Mouse (Mus musculus): ENCODE measurements at regions not wholly inside any gene's neighbourhood (a gene's known extent, or its start where the extent isn't known, plus 50 kb on each side); places are given as distances from the start of the nearest gene placed in this dataset.

DNA sequence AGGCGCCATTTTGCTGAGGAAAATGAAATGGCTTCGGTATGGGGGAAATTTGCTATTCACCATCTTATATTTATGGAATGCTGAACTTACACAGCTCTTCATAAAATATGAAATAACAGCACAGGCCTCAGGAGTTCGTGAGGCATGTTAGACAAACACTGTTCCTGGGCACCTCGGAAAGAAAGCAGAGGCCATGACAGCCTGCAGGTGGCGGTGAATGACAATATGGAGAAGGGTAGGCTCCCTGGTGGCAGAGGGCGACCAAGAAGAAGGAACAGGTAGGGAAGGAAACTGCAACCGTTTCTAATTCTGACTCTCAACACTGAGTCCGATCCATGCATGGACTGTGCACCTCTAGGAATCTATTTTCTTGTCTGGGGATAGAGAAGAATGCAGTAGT lies 553.6 kb upstream of the Tmpo start:
- no peak for DNase-seq (ENCODE audit: low spot score in 2 of 2)

DNA sequence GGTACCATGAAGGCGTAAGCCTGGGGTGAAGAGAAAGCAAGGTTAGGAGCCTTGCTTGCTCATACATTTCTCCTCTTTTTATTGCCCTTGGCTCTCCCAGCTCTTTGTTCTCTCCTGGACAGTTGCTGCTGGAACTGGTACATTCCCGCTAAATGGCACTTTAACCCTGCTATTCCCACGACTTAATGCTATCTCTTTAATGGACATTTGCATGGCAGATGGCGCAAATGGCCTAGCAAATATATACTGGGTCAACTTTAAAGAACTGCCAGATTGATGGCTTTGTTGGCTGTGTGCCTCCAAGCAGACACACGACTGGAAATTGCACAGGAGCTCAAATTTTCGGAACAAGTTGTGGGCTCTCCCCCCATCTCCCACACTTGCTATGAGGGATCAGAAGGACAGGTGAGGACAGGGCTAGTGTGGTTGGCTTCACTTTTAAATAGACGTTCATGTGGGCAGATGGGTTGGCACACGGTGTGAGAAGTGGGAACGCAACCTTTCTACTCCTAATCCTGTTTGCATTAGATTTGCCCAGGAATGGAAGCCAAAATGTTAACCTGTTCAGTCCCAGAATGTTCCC lies 551.0 kb upstream of the Tmpo start:
- DNase-seq (ENCODE audit: low spot score in 2 of 2), result no peak

DNA sequence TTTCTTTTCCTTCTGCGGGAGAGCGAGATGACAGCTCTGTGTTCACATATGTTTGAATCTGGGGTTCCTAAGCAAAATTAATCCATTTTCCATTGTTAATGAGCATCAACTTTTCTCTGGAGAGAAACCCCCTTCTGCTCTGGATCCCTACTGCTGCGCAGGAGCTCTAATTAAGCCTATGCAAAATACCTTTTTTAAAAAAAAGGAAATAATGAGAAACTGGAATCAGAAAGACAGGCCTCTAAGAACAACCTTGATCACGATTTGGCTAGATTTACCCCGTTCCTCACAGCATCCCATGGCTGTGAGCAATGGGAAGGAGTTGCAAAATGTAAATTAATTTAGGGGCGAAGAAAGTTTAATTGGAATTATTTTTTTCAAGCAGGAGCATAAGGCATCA lies 548.9 kb upstream of the Tmpo start:
- no peak for DNase-seq (ENCODE audit: low spot score in 2 of 2)

DNA sequence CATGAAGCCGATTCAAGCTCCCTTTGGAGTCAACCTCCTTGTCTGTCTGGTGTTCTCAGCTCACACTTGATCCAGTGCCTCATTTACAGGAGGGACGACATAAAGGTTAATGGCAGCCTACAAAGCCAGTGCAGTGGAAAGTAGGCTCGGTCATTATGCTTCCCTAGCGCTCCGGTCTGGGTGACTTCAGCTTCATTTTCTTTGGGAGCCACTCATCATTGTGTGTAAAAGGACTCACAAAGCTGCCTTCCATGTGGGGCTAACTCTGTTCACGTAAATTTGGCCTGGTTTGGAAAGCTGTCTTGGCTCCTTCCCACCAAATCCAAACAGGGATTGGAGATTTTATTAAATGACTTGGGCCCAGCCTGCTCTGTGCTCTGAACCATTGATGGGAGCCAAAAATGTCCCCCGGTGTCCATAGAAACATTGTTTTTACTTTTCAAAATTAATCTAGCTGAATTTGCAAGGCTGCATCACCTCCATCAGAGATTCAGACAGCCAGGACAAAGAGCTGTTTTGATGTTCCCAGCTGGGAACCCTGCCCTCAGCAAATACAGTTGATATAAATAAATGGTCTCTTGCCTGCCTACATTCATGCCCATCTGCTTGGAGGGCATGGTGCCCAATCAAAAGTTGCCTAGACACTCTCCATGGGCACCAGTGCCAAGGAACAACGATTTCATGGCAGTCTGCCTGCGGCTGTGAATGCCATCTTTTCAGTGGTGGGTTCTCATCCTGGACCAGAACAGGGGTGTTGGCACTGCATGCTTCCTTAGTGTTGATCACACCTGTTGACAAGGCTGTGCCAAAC lies 538.7 kb upstream of the Tmpo start:
- peak; percentile 64 to 94 for DNase-seq (ENCODE audit: low spot score in 2 of 2)

DNA sequence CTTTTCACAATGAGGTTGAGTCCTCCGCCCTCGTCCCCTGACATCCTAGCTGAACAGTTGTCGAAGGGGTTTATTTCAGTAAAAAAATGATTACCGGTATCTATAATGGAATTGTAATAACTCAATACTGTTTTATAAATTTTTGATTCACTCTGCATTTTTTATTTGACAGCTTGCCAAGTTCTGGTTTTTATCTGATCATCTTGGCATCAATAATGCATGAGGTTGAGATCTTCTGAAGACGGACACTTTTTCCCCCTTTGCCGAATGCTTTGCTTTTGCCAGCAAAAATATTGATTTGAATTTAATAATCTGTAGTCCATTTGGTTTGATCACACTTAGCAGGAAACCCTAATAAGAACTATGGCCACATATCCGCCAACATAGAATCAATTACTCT lies 535.5 kb upstream of the Tmpo start:
- DNase-seq (ENCODE audit: low spot score in 2 of 2), result no peak

DNA sequence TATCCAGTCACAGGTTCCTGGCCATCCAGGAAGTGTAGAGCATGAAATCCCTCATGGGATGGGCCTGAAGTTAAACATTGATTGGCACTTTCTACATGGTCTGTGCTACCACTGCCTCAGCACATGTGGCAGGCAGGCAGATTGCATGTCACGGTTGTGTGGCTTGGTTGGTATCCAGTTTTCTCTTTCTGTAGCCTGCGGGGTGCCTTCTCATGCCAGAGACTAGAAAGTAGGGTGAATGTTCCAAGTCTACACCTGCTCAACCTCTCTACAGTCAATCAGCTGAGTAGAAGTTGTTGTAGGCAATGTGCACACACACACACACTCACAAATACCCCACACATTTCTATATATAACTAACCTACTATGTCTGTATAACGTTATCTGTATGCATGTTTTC lies 533.5 kb upstream of the Tmpo start:
- peak in 1 of 2 experiments; percentile 42 for DNase-seq (ENCODE audit: low spot score in 2 of 2)

DNA sequence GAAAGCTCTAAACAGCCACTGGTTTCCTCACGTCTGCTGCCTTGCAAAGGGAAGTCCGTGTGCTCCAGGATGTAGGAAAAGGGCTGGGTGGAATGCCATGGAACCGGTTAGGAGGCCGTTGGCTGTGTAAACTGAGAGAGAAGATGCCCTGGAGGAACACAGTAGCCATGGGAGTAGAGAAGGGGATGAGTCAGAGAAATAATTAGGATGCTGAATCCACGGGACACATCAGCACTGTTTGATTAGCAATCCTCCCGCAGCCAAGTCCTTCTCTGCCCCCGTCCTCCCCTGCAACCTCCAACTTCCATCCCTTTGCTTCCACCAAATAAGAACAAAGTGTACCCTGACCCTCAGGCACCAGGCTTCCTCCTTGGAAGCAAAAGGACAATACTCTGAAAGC lies 532.4 kb upstream of the Tmpo start:
- no peak for DNase-seq (ENCODE audit: low spot score in 2 of 2)

DNA sequence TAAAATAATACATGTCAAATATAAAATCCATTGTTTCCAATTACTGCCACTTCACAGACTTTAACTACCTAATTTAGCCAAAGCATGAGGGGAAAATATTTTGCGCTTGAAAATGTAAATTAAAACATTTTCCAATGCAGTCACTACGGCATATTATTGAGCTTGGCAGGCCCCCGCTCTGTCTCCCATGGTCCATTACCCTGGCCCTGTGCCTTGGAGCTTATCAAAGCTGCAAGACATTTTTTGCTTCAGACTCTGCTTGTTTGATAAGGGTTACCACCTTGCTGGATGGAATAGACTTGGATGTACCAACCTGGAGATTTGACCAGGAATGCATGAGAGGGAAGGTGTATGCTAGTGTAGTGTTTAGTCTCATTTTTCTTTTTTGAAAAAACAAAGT lies 525.7 kb upstream of the Tmpo start:
- DNase-seq (ENCODE audit: low spot score in 2 of 2), result no peak

DNA sequence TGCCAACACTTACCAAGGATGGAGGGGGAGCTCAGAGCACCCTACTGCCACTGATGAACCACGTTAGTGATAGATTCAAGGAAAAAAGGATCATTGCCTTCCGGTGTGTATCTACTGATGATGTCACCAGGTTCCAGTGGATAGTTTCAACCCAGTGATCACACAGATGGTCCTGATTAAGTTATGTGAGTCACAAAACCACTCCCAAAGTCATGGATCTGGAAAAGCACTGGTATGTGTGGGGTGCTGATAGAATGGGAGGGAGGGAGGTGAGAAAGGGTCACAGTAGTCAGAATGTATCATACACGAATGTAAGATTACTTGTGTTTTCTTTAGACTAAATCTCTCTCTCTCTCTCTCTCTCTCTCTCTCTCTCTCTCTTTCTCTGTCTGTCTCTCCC lies 523.6 kb upstream of the Tmpo start:
- DNase-seq (ENCODE audit: low spot score in 2 of 2), result no peak

DNA sequence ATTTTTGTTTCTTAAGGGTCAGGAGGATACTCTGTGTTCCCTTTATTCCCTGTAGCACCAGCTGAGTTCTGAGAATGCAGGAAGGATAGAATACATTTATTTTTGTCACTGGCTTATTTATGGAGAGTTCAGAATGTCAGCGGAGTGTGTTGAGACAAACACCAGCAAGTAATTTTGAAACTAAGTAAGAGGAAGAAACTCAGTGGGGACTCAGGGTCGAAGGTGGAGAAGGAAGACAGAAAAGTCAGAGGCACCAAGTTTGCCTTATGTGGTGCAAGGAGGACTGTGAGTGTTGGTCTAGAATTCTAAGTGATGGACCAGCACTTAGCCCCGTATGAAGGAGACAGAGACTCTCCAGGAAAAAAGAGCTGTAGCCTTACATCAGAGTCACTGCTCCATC lies 520.7 kb upstream of the Tmpo start:
- no peak for DNase-seq (ENCODE audit: low spot score in 2 of 2)

DNA sequence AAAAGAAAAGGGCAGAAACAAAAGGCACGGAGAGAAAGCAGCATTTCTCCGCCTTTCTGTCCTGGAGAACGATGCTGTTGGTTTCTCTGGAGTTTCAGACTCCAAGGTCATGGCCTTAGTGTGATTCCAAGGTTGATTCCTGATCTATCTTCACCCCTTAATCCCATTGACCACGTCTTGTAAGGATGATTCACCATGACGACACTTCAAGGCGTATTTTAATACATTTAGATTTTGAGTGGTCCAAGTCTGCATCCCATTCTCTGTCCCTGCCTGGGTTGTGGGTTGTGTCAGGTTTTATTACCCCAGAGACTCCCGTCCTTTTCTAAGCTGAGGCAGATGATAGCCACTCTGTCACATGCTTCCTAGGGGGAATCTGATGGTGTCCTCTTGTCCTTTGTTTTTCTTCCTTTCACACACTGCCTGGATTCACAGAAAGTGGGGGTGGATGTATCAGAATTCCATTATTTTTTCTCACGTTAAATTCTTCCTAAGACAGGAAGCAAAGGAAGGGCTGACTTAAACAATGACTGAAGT lies 505.0 kb upstream of the Tmpo start:
- no peak for DNase-seq (ENCODE audit: low spot score in 2 of 2)

DNA sequence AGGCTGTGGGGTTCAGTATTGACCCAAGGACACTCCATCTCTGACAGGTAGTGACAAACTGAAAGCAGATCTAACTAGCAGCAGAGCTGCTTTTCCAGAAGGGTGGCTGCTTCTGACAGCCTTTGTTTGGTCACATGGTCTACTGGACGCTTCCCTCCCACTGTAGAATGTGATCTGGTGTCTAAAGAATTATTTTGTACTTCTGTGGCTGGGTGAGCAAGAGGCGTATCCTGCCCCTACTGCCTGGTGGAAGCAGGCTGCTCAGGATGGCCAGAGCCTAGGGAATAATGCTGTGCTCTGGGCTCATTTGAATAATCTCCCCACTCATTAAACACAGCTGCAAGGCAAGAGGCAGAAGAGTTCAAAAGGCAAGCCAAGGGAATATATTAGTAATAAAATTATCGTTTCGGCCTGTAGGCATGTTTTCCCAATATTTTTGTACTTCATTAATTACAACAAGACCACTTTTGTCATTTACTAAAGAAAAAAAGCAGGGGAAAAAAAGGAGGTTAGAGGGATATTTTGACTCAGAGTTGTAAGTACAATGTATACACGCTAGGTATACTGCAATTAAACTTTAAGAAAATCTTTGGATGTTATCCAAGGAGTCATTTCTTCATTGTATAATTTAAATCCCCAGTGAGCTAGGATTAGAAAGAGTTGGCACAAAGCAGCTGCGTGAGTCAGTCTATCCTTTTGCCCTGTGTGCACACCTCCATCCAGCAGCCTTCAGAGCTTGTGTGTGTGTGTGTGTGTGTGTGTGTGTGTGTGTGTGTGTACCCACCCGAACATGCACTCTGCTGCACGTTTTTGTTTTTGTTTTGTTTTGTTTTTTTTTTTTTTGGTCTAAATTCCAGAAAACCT lies 504.3 kb upstream of the Tmpo start:
- peak in 1 of 2 experiments; percentile 1 for DNase-seq (ENCODE audit: low spot score in 2 of 2)

DNA sequence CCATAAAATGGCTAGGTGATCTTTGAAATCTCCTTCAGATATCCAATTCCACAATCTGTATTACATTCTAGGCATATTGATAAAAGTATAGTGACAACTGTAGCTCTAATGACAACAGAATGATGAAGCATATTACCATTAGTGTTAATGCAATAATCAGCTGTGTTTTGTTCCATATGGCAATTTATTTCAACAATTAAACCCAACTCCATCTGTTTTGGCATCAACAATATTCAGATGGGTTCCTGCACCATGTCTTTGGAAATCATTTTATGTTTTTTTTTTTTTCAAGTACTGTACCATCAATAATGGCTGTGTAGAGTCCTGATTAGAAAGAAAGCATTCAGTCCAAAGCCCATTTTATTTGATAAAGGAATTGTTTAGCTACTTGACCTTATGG lies 498.5 kb upstream of the Tmpo start:
- DNase-seq (ENCODE audit: low spot score in 2 of 2), result no peak

DNA sequence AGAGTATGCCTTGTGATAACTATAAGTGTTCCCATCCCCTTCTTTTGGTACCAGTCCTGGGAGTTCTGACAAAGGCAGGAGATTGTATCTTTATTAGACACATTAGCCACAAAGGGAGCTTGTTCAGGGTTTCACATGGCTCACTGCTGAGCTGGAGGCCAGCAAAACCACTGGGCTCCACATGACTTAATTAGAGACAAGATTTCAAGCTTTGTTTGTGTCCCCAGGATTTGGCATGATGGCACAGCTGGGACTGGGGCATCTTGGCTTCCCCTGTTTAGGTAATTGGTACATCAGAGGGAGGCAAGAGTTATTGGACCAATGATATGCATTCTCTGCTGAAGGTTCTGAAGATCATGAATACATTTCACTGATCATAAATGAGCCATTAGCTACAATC lies 456.8 kb upstream of the Tmpo start:
- no peak for DNase-seq (ENCODE audit: low spot score in 2 of 2)

DNA sequence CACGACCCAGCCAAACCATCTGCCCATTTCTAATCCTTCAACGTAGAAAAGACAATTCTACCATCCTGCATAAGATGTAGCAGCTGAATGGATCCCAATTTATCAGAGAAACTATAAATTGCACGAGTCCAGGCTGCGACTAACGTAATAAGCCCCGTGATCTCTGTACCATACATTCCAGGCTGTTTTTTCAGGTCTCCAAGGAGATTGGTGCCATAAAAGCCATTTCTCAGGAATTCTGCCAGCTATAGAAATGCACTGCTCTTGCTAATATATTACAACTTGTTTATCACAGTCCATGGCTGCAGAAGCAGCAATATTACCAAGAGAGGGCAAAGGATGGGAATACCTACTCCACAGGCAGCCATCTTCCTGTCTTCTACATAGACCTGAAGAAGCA lies 447.6 kb upstream of the Tmpo start:
- DNase-seq (ENCODE audit: low spot score in 2 of 2), result no peak

DNA sequence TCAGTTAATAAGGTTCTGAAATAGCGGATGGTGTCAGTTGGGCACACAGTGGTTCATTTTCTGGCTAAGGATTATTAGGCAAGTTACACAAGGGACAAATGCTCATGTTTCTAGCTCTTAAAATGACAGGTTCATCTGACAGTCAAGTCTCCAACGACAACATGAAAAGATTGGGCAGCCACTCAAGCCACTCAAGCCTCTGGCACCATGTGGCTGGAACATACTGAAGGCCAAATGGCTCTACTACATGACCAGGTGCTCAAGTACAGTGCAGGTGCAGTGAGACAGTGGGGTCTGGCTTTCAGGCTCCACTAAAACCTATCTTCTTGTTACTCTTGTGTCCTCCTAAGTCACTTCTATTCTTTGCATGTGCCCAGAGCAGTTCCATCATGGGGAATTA lies 441.2 kb upstream of the Tmpo start:
- DNase-seq (ENCODE audit: low spot score in 2 of 2), result no peak

DNA sequence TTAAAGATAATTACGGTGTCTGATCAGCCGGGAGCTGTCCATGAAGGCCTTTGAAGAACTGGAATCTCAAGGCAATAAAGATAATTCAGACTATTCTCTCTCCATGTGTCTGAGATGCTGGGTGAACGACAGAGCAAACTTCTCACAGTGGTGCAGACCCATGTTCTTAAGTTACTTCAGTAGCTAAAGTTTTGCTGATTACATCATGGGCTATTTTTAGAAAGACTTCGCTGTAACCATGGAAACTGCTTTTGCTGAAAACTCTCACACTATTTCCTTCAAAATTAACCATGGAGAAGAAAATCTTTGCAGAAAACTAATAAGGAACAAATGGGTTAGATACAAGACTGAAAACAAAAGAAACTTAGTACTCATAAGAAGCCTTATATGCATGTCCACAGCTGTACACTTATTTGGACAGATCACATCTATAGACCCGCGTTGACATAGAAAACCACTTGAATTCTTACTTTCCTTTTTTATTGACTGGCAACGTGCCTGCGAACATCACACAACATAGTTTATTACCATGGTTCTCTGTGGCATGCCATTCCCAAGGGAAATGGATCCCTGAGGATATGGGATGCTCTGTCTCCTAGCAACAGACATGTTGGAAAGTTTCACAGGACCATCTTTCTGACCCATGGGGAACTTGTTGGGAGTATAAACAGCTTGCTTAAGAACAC lies 432.8 kb upstream of the Tmpo start:
- no peak for DNase-seq (ENCODE audit: low spot score in 2 of 2)

DNA sequence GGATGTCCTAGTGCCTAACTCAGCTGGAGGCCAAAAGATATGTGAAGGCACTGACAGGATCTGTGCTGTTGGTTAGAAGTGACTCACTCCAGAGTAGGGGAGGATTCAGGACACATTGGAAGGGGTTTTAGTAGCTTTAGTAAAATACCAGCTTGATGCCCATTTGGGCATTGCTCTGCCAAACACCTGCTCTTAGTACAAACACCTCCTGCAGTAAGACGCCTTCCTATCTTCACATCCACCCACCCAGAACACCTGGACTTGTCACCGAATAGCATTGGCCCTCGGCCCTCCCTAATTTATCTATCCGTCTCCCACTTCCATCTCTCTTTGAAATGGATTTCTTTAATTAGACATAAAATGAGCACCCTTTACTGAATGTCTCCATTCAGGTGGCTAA lies 430.9 kb upstream of the Tmpo start:
- no peak for DNase-seq (ENCODE audit: low spot score in 2 of 2)

DNA sequence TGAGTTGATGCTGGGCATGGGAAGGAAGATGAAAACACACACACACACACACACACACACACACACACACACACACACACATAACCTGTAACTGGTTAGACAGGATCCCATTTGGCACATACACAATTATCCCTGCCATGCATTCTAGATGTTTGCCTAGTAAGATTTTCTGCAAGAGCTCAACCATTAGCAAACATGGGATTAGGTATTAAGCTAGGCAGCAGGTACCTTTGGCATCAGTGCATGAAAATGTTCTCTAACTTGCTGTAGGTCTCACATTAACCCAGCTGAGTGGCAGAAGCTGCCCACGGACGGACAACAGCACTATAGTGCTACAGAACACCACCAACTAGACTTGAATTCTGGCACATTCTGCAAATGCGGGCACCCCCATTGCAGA lies 413.8 kb upstream of the Tmpo start:
- DNase-seq (ENCODE audit: low spot score in 2 of 2), result no peak

DNA sequence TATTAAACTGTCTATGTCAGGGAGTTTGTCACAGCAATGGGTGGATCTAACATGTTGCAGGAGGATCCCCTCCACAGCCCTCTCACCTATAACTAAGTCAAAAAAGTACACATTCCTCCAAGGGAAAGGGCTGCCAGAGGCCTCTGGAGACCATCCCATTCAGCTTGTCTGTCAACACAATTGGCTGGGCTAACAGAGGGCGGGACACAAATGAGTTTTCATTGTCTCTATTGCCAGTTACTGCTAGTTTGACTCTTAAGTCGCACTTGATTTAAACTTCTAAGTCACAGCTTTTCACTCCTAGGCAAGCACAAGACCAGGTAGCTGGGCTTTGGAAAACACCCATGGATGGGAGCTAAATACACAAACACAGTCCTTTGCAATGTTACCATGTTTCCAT lies 412.3 kb upstream of the Tmpo start:
- no peak for DNase-seq (ENCODE audit: low spot score in 2 of 2)

DNA sequence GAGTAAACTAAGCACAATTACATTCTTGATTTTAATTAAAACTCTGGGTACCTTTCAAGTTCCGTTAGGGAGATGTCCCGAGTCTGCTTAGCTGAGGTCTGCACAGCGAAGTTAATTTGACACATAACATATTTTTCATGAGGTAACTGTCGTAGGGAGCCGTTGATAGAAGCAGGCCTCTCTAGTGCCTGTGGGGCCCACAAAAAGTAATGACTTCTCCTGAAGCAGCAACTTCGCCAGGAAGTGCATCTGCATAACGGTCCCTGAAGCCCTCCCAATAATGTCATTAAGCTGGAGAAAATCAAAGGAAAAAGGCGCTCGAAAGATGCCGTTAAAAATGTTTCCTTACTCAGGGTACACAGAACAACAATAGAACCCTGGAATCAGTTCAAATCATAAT lies 410.7 kb upstream of the Tmpo start:
- DNase-seq (ENCODE audit: low spot score in 2 of 2), result no peak

DNA sequence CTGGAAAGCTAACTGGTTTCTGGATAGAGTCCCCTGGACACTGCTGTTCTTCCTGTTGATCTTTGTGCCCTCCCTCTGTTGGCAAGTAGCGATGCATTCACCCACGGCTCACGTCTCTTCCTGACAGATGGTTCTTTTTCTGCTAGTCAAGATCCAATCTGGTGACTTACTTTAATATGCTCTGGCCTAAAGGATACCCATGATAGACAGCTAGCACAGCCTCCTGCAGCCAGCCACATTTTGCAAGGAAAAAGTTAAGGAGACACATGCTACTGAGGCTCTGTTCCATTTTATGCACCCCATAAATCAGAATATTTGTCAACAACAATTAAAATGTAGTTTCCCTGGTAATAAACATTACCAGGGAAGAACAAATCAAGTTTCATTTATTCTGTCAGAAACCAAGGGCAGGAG lies 410.3 kb upstream of the Tmpo start:
- DNase-seq (ENCODE audit: low spot score in 2 of 2), result peak in 1 of 2 experiments; percentile 34
